Mouse (Mus musculus) kidney, adult 2 months (tissue): ENCODE data around the gene Gchfr.

Experiments used
- CTCF ChIP-seq: fragments of 200-500 bp; conservative IDR thresholded peaks from 2 replicates; pipeline ENCODE4 v1.5.1; 2011; ENCODE audit warnings: low read depth, mild to moderate bottlenecking, control low read depth, low read length, moderate library complexity, mixed read lengths; ENCODE audit not compliant: insufficient read depth, insufficient read length
- POLR2A ChIP-seq: fragments of 200-500 bp; IDR thresholded peaks from one replicate; pipeline ENCODE4 v1.6.1; 2011; ENCODE audit warnings: low read depth, low read length, control low read depth

DNA sequence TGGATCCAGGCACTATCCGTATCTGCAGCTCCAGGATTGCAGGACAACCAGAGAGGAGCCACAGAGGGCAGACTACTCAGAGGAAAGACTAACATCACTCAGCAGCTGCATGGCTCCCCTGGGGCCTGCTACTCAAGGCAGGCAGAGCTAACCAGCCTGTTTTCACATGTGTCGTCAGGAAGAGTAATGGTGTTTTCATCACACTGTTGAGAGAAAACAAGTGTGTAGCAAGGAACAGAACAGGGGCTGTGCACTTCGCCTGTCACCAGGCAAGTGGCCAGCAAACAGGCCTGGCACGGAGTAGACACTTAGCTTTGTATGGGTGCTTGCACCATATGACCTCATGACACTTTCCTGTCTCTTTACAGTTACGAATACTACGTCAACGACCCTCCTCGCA, 4.0 kb downstream of the Gchfr start:
- no peak for TF ChIP-seq CTCF
- no peak for TF ChIP-seq POLR2A
